Mouse (Mus musculus) MEL (cell line): ENCODE data around the gene Tmcc3. TPM values are rescaled to one million over a fixed set of nuclear protein-coding genes. Genes with fewer than 3 reads are reported as not detected.

Experiments
- DNase-seq: peaks from one replicate; pipeline ENCODE4 v3.0.0; 2011; ENCODE audit warnings: low read depth, low spot score
- H3K27ac ChIP-seq: 2 replicates; pipeline ENCODE4 v1.5.1; 2012; ENCODE audit warnings: low read depth, mild to moderate bottlenecking, control low read depth, low read length, moderate library complexity; ENCODE audit not compliant: control insufficient read depth
- H3K27me3 ChIP-seq, 2 experiments: fragments of 150-350 bp in 1 of 2; sonication (generic) in 1 of 2; 2 replicates each; pipeline ENCODE4 v1.6.1; 2012; ENCODE audit warnings: low read length in 2 of 2, mild to moderate bottlenecking in 2 of 2, improper control_type of control experiment in 1 of 2, moderate library complexity in 1 of 2; ENCODE audit not compliant: insufficient read depth in 2 of 2, control insufficient read depth in 1 of 2
- H3K36me3 ChIP-seq, 2 experiments: 2 replicates each; pipeline ENCODE4 v1.6.1; 2012 to 2014; ENCODE audit warnings: low read length in 2 of 2, improper control_type of control experiment in 1 of 2, inconsistent platforms in 1 of 2, mild to moderate bottlenecking in 1 of 2; ENCODE audit not compliant: insufficient read depth in 2 of 2, control insufficient read depth in 1 of 2
- H3K4me1 ChIP-seq, 2 experiments: fragments of 150-350 bp in 1 of 2; sonication (generic) in 1 of 2; 2 replicates each; pipeline ENCODE4 v1.6.1; 2012; ENCODE audit warnings: low read length in 2 of 2, improper control_type of control experiment in 1 of 2, mild to moderate bottlenecking in 1 of 2; ENCODE audit not compliant: insufficient read depth in 2 of 2, control insufficient read depth in 1 of 2
- H3K4me3 ChIP-seq, 2 experiments: fragments of 150-350 bp in 1 of 2; sonication (generic) in 1 of 2; 2 replicates each; pipeline ENCODE4 v1.5.1; 2012; ENCODE audit warnings: low read depth in 2 of 2, low read length in 2 of 2, mild to moderate bottlenecking in 2 of 2, moderate library complexity in 2 of 2, control low read depth in 1 of 2, improper control_type of control experiment in 1 of 2; ENCODE audit not compliant: control insufficient read depth in 1 of 2, insufficient read depth in 1 of 2
- H3K79me2 ChIP-seq: 2 replicates; pipeline ENCODE4 v1.6.1; 2012; ENCODE audit warnings: mild to moderate bottlenecking, low read length, moderate library complexity; ENCODE audit not compliant: control insufficient read depth, poor library complexity, insufficient read depth
- H3K9ac ChIP-seq: 2 replicates; pipeline ENCODE4 v1.6.1; 2012; ENCODE audit warnings: low read depth, mild to moderate bottlenecking, control low read depth, low read length, moderate library complexity; ENCODE audit not compliant: control insufficient read depth, poor library complexity, severe bottlenecking
- H3K9me3 ChIP-seq: fragments of 150-350 bp; sonication (generic); replicated peaks from 2 replicates; pipeline ENCODE4 v1.6.1; 2012; ENCODE audit warnings: mild to moderate bottlenecking, low read length, improper control_type of control experiment, moderate library complexity; ENCODE audit not compliant: insufficient read depth
- CHD2 ChIP-seq: IDR thresholded peaks from 2 replicates; pipeline ENCODE4 v1.6.1; 2011; ENCODE audit warnings: low read length, improper control_type of control experiment
- E2F4 ChIP-seq: IDR thresholded peaks from 2 replicates; pipeline ENCODE4 v1.6.1; 2011; ENCODE audit warnings: low read depth, low read length, improper control_type of control experiment, borderline replicate concordance
- EP300 ChIP-seq, 2 experiments: IDR thresholded peaks; 2 replicates each; pipeline ENCODE4 v1.6.1; 2011; ENCODE audit warnings: improper control_type of control experiment in 2 of 2, low read length in 2 of 2, low read depth in 1 of 2, mild to moderate bottlenecking in 1 of 2
- ETS1 ChIP-seq: IDR thresholded peaks from 2 replicates; pipeline ENCODE4 v1.6.1; 2012; ENCODE audit warnings: low read depth, mild to moderate bottlenecking, inconsistent platforms, low read length, improper control_type of control experiment, moderate library complexity
- HCFC1 ChIP-seq: IDR thresholded peaks from 2 replicates; pipeline ENCODE4 v1.6.1; 2012; ENCODE audit warnings: low read depth, mild to moderate bottlenecking, inconsistent platforms, low read length, improper control_type of control experiment, moderate library complexity
- MAX ChIP-seq: IDR thresholded peaks from 2 replicates; pipeline ENCODE4 v1.6.1; 2011; ENCODE audit warnings: low read length, improper control_type of control experiment
- MAZ ChIP-seq: IDR thresholded peaks from 2 replicates; pipeline ENCODE4 v1.6.1; 2012; ENCODE audit warnings: low read depth, mild to moderate bottlenecking, inconsistent platforms, low read length, improper control_type of control experiment
- MXI1 ChIP-seq: IDR thresholded peaks from 2 replicates; pipeline ENCODE4 v1.6.1; 2011; ENCODE audit warnings: mild to moderate bottlenecking, low read depth, low read length, improper control_type of control experiment
- MYB ChIP-seq: IDR thresholded peaks from 2 replicates; pipeline ENCODE4 v1.6.1; 2011; ENCODE audit warnings: mild to moderate bottlenecking, low read depth, low read length, improper control_type of control experiment
- MYC ChIP-seq: IDR thresholded peaks from 2 replicates; pipeline ENCODE4 v1.6.1; 2011; ENCODE audit warnings: low read depth, mild to moderate bottlenecking, low read length, improper control_type of control experiment, moderate library complexity
- NRF1 ChIP-seq: IDR thresholded peaks from 2 replicates; pipeline ENCODE4 v1.6.1; 2014; ENCODE audit warnings: low read depth, mild to moderate bottlenecking, inconsistent platforms, low read length, improper control_type of control experiment, moderate library complexity; ENCODE audit not compliant: poor library complexity, insufficient read depth, severe bottlenecking
- POLR2A ChIP-seq, 2 experiments: IDR thresholded peaks; 2 replicates each; pipeline ENCODE4 v1.6.1; 2011 to 2012; ENCODE audit warnings: low read length in 2 of 2, mild to moderate bottlenecking in 2 of 2, control low read depth in 1 of 2, improper control_type of control experiment in 1 of 2, low read depth in 1 of 2, moderate library complexity in 1 of 2; ENCODE audit not compliant: control insufficient read depth in 1 of 2, insufficient read depth in 1 of 2, poor library complexity in 1 of 2
- POLR2AphosphoS2 ChIP-seq: IDR thresholded peaks from 2 replicates; pipeline ENCODE4 v1.6.1; 2011; ENCODE audit warnings: low read length, improper control_type of control experiment
- RAD21 ChIP-seq: IDR thresholded peaks from 2 replicates; pipeline ENCODE4 v1.6.1; 2011; ENCODE audit warnings: mild to moderate bottlenecking, low read depth, low read length, improper control_type of control experiment
- SIN3A ChIP-seq: IDR thresholded peaks from 2 replicates; pipeline ENCODE4 v1.6.1; 2012; ENCODE audit warnings: low read length, improper control_type of control experiment, inconsistent platforms
- SMC3 ChIP-seq: IDR thresholded peaks from 2 replicates; pipeline ENCODE4 v1.6.1; 2011; ENCODE audit warnings: low read depth, low read length, improper control_type of control experiment
- TAL1 ChIP-seq: IDR thresholded peaks from 2 replicates; pipeline ENCODE4 v1.6.1; 2012; ENCODE audit warnings: mild to moderate bottlenecking, inconsistent platforms, low read length, moderate library complexity, mixed read lengths
- TBP ChIP-seq: IDR thresholded peaks from 2 replicates; pipeline ENCODE4 v1.8.0; 2011; ENCODE audit warnings: low read depth, low read length, improper control_type of control experiment
- UBTF ChIP-seq: IDR thresholded peaks from 2 replicates; pipeline ENCODE4 v1.6.1; 2012; ENCODE audit warnings: low read depth, mild to moderate bottlenecking, inconsistent platforms, low read length, improper control_type of control experiment, moderate library complexity, borderline replicate concordance; ENCODE audit not compliant: insufficient read depth
- USF1 ChIP-seq: IDR thresholded peaks from 2 replicates; pipeline ENCODE4 v1.6.1; 2014; ENCODE audit warnings: low read depth, mild to moderate bottlenecking, inconsistent platforms, low read length, improper control_type of control experiment, moderate library complexity
- USF2 ChIP-seq, 2 experiments: IDR thresholded peaks; 2 replicates each; pipeline ENCODE4 v1.6.1; 2011 to 2012; ENCODE audit warnings: improper control_type of control experiment in 2 of 2, low read length in 2 of 2, borderline replicate concordance in 1 of 2, inconsistent platforms in 1 of 2, low read depth in 1 of 2, mild to moderate bottlenecking in 1 of 2; ENCODE audit not compliant: insufficient read depth in 1 of 2
- ZC3H11A ChIP-seq: IDR thresholded peaks from 2 replicates; pipeline ENCODE4 v1.6.1; 2012; ENCODE audit warnings: low read depth, mild to moderate bottlenecking, inconsistent platforms, low read length, improper control_type of control experiment
- ZNF384 ChIP-seq: IDR thresholded peaks from 2 replicates; pipeline ENCODE4 v1.6.1; 2012; ENCODE audit warnings: low read depth, mild to moderate bottlenecking, inconsistent platforms, low read length, improper control_type of control experiment
- polyA plus RNA-seq, 2 experiments: library from polyadenylated mRNA; stranded (reverse) in 1 of 2; unstranded in 1 of 2; fragments of >175 nt in 1 of 2; fragments of >200 nt in 1 of 2; gene quantifications; 2 replicates each; pipeline versions ENCODE4 v1.2.1 to v1.2.4; 2012; ENCODE audit warnings: low replicate concordance in 2 of 2, low read depth in 1 of 2; ENCODE audit not compliant: insufficient read length in 2 of 2, insufficient read depth in 1 of 2, missing spikeins in 1 of 2
- total RNA-seq: library from RNA; depleted of rRNA; stranded (reverse); fragments of 300-350 nt; gene quantifications from 2 replicates; pipeline ENCODE4 v1.2.3, GENCODE M21; 2012

The Tmcc3 gene
- total and polyA plus RNA-seq, 3 experiments: 1.3 to 2.6 TPM; not detected in 1

DNA sequence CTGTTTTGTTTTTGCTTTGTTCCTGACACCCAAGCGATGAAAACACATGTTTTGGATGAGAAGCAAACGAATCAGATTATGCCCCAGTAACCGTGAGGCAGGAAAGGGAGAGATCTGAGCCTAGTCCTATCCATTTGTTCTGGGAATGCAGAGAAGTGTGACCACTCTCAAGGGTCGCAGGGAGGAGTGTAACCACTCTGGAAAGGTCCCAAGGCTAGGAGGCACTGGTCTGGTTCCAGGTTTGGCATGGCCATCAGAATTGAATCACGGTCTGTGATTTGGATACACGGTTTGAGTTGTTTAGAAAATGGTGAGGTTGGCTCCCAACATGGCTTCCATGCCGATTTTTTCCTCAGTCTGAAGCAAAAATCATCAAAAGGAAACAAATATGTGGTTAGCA is 30.5 kb downstream of the Tmcc3 start:
- Histone ChIP-seq H3K79me2 (no peaks in the 10 kb centered on the region), H3K27ac (no peak overlapping the region), H3K9ac (no peak overlapping the region), H3K27me3 (no peaks in the 10 kb centered on the region; a peak in 1 of 4 replicates), H3K4me3 (no peak overlapping the region), H3K4me1 (no peaks in the 10 kb centered on the region), H3K9me3 (no peaks in the 10 kb centered on the region), H3K36me3 (no peaks in the 10 kb centered on the region)
- TF ChIP-seq TAL1 (no peak), MAZ (no peak), TBP (no peak), E2F4 (no peak), ZNF384 (no peak), MYB (no peak), USF1 (no peak), POLR2AphosphoS2 (no peak), MAX (no peak), HCFC1 (no peak), SMC3 (no peak), EP300 (IDR thresholded peaks at IDR 0.05; ENCODE audit: low read depth in 1 of 2, low read length in 2 of 2) (no peak), SIN3A (no peak), POLR2A (IDR thresholded peaks at IDR 0.05; ENCODE audit: control insufficient read depth in 1 of 2, insufficient read depth in 1 of 2, low read depth in 1 of 2, low read length in 2 of 2, poor library complexity in 1 of 2) (no peak), MYC (no peak), ETS1 (no peak)
- no peak for DNase-seq

GRCm38 (mm10) chr10:94343581-94343980 is 31.8 kb downstream of the Tmcc3 start:
- Histone ChIP-seq H3K4me3 (no peak overlapping the region), H3K4me1 (no peaks in the 10 kb centered on the region), H3K36me3 (no peaks in the 10 kb centered on the region), H3K27me3 (no peaks in the 10 kb centered on the region; a peak in 1 of 4 replicates), H3K27ac (no peak overlapping the region), H3K9me3 (no peaks in the 10 kb centered on the region), H3K79me2 (no peaks in the 10 kb centered on the region), H3K9ac (no peak overlapping the region)
- DNase-seq: no peak
- TF ChIP-seq RAD21 (no peak), UBTF (no peak), CHD2 (no peak), NRF1 (no peak), USF2 (IDR thresholded peaks at IDR 0.05; ENCODE audit: borderline replicate concordance in 1 of 2, insufficient read depth in 1 of 2, low read depth in 1 of 2, low read length in 2 of 2) (no peak), E2F4 (no peak), ZC3H11A (no peak), MXI1 (no peak), HCFC1 (no peak)
